Mouse (Mus musculus) urinary bladder, postnatal 36 days (tissue): Measurements from ENCODE around the gene H2-Ke6.
"Not testable (repeated sequence)": the region's sequence is repeated elsewhere in the genome, so short reads cannot be mapped to it uniquely, and the experiment has no call there.

Experiments
- DNase-seq, 2 experiments: peaks; one replicate each; pipeline ENCODE4 v3.0.0; 2022; ENCODE audit warnings: low spot score in 2 of 2, mixed read lengths in 1 of 2

H2-Ke6 gene

GRCm38 (mm10) chr17:34029890-34030595, 2.2 kb upstream of the H2-Ke6 start:
- DNase-seq, result no peak

GRCm38 (mm10) chr17:34029150-34029889, 1.5 kb upstream of the H2-Ke6 start:
- DNase-seq, result no peak

- no peak for DNase-seq
Observed at GRCm38 (mm10) chr17:34028501-34029149, 765 bp upstream of the H2-Ke6 start.

- DNase-seq, result no peak
Observed at GRCm38 (mm10) chr17:34026917-34027655, 774 bp downstream of the H2-Ke6 start.

DNA sequence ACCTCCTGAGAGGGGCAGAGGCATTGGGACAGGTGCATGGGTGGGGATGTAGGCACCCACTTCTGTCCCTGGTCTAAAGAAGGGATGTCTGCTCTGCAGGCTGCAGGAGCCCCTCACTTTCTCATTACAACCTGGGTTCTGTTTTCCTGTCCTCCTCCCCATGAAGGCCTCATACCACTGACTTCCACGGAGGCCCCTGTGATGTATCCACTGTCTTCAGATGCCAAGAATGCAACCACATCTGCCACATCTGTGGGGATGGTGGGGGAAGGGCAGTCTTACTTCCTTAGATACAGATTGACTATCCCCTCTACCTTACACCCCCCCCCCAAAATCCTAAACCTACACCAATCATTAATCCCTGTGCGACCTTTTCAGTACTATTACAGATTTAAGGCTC, 1.6 kb downstream of the H2-Ke6 start:
- no peak for DNase-seq

GRCm38 (mm10) chr17:34025756-34026151, 2.1 kb downstream of the H2-Ke6 start:
- DNase-seq, result no peak

DNA sequence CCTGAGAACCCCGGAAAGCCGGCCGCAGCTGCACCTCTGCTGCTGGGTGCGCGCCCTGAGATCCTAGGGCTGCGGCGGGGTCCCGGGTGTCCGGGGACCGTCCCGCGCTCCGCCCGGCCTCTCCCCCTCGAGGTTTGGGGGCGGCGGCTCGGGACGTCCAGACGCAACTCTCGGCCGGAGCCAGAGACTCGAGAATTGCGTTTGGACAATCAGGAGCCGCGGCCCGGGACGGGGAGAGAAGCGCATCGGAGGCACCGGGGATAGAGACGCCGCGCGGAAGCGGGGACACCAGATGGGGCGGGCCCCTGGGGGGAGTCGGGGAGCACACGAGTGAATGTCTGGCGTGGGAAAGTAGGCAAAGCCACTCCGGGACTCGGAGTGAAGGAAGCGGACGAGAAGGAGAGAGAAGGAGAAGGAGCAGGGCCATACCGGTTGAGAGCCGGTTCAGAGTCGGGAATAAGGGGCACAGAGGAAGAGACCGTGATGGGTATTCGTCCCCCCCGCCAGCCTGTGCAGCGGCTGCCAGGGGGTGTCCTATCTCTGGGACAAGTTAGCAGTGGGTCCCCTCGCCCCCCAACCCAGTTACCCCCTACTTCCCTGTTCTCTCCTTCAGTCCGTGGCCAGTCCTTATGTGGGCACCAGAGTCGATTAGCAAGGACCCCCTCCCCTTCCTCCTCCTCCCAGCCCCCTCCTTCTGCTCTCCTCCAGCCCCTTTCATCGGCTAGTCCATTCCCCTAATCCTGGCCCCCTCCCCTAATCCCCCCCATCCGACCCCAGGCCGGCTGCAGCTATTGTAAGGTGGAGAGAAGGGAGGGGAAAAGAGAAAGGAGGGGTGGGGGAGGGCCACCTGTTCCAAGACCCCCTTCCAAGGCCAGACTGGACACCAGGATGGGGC, 2.8 kb downstream of the H2-Ke6 start:
- no peak for DNase-seq

DNA sequence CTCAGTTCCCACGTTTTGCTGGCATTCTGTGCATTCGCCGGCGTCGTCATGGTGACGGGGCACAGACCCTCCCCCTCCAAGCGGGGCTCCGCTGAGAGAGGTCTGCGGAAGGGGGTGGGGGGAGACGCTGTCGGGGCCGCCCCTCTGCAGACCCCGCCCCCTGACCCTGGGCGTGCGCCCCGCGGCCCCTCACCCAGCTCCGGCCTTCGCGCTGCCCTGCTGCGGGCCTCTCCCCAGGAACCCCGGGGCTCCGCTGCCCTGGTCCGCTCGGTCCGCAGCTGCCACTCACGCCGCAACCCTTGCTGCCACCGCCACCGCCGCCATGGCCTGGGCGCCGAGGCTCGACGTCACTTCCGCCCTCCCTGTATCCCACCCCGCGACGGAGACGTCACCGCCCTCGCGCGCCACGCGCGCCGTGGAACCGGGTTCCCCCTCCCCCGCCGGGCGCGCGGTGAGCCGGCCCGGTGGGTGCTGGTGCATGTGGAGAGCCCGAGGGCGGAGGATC, 3.5 kb downstream of the H2-Ke6 start, which contains the start of gene Ring1:
TSS of gene Ring1 (minus strand) at position 364 of the 505 bp plus-strand sequence.
- DNase-seq, result peak; percentile 86

DNA sequence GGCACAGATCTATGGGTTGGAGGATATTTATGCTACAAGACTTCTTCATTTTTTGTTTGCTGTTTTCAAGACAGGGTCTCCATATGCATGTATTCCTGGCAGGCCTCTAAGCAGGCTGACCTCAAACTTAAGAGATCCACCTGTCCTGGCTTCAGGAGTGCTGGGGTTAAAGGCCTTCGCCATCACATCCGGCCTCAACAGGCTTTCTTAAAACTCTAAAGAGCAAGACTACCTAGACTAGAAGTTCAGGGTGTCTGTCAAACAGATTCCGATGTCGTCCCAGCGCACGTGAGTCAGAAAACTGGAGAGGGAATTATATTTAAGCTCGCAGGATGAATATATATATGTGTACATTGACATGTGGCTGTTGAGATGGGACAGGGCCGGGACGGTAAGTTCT, 4.2 kb downstream of the H2-Ke6 start:
- DNase-seq, result no peak

GRCm38 (mm10) chr17:34022987-34023386, 4.9 kb downstream of the H2-Ke6 start:
- DNase-seq, result no peak

DNA sequence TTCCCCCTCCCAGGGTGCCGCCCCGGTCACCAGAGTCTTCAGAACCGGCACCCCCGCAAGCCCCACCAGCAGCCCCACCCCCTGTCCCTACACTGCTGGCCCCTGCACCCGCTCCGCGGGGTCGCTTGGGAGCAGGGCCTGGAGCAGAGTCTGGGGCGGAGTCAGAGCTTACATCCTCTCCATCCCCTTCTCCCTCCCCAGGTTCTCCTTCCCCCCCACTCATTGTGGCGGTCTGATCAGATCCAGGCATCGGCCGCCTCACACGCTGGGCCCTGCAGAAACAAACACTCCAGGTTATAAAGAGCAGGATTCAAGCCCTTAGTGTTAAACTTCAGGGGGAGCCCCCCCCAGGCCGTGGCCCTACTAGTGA, 5.5 kb downstream of the H2-Ke6 start:
- no peak for DNase-seq

- no peak for DNase-seq
Observed at GRCm38 (mm10) chr17:34021539-34022413, 6.1 kb downstream of the H2-Ke6 start.

- no peak for DNase-seq
Observed at GRCm38 (mm10) chr17:34013436-34013835, 14.4 kb downstream of the H2-Ke6 start.

DNA sequence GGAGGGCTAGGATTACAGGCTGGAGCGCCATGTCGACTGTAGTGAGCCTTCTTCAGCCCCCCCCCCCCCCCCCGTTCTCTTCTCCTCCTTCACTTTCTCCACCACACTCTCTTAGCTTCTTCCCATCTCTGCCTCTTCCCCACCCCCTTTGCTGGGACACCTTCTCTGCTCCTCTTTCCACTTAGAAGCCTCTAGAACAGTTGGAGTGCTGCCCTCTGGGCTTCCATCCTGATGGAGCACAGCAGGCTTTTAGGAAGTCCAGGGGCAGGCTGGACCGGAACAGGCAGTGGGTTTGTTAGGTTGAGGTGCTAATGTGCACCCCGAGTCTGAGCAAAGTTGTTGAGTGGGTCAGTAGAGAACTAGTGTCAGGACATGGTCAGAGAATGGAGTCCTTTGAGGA, 17.7 kb downstream of the H2-Ke6 start:
- no peak for DNase-seq

GRCm38 (mm10) chr17:34006570-34006969, 21.3 kb downstream of the H2-Ke6 start:
- DNase-seq, result no peak

GRCm38 (mm10) chr17:34003426-34003825, 24.4 kb downstream of the H2-Ke6 start:
- no peak for DNase-seq

DNA sequence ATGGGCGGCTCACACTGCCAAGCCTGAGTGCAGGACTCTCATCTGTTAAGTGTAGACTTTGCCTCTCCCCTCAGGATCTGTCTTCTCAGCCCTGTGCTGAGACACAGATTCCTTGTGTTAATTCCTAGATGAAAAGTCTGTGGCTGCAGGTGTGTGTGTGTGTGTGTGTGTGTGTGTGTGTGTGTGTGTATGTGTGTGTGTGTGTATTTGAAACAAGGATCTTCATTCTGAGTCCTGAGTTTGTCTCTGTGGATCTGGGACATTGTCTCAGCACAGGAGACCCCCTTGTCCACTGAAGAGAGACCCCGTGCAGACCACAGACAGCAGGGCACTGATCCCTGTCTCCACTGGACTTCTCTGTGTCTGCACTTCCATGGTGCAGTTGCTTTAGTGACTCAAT, 27.1 kb downstream of the H2-Ke6 start:
- DNase-seq, result not testable (repeated sequence)

GRCm38 (mm10) chr17:34000150-34000537, 27.7 kb downstream of the H2-Ke6 start, which contains the start of gene H2-K1:
TSS of gene H2-K1 (minus strand) at chr17:34000347.
- DNase-seq, result peak; percentile 91 to 93

- no peak for DNase-seq
Observed at GRCm38 (mm10) chr17:33999341-34000149, 28.3 kb downstream of the H2-Ke6 start.
